Mouse (Mus musculus) kidney, adult 2 months (tissue): ENCODE data around the gene Trim2. TPM values are rescaled to one million over a fixed set of nuclear protein-coding genes. Genes with fewer than 3 reads are reported as not detected.

Experiments
- DNase-seq: peaks from one replicate; pipeline ENCODE4 v3.0.0; 2021
- H3K27ac ChIP-seq: fragments of 200-500 bp; 2 replicates; pipeline ENCODE4 v1.5.1; 2012; ENCODE audit warnings: low read depth, low read length, control low read depth, inconsistent platforms; ENCODE audit not compliant: insufficient read depth
- H3K27me3 ChIP-seq: fragments of 200-500 bp; replicated peaks from 2 replicates; pipeline ENCODE4 v1.6.1; 2012; ENCODE audit warnings: mild to moderate bottlenecking, moderate library complexity, low read length, inconsistent platforms; ENCODE audit not compliant: control insufficient read depth, insufficient read depth
- H3K36me3 ChIP-seq: fragments of 200-500 bp; 2 replicates; pipeline ENCODE4 v1.6.1; 2012; ENCODE audit warnings: mild to moderate bottlenecking, moderate library complexity, low read length, inconsistent platforms; ENCODE audit not compliant: control insufficient read depth, insufficient read depth
- H3K4me1 ChIP-seq: fragments of 200-500 bp; 2 replicates; pipeline ENCODE4 v1.6.1; 2011; ENCODE audit warnings: low read length; ENCODE audit not compliant: control insufficient read depth, insufficient read depth
- H3K4me3 ChIP-seq: fragments of 200-500 bp; 2 replicates; pipeline ENCODE4 v1.5.1; 2011; ENCODE audit warnings: mild to moderate bottlenecking, low read depth, low read length, control low read depth; ENCODE audit not compliant: insufficient read depth
- CTCF ChIP-seq: fragments of 200-500 bp; conservative IDR thresholded peaks from 2 replicates; pipeline ENCODE4 v1.5.1; 2011; ENCODE audit warnings: low read depth, mild to moderate bottlenecking, control low read depth, low read length, moderate library complexity, mixed read lengths; ENCODE audit not compliant: insufficient read depth, insufficient read length
- POLR2A ChIP-seq: fragments of 200-500 bp; IDR thresholded peaks from one replicate; pipeline ENCODE4 v1.6.1; 2011; ENCODE audit warnings: low read depth, low read length, control low read depth
- WGBS: fragments of 180-500 bp; shearing (Covaris S2); methylation state at CpG from one replicate; pipeline ENCODE4 v1.1.7; 2018; 5-methylcytosine and 5-hydroxymethylcytosine counted together
- polyA plus RNA-seq: library from polyadenylated mRNA; depleted of rRNA; stranded (reverse); fragments of >200 nt; gene quantifications from 2 replicates; pipeline ENCODE4 v1.2.3, GENCODE M21; 2012

Gene Trim2
- polyA plus RNA-seq, 1 experiment = 44.5 TPM

GRCm38 (mm10) chr3:84198229-84198628, 108.4 kb downstream of the Trim2 start:
- Histone ChIP-seq H3K27ac (no peak overlapping the region), H3K4me3 (no peak overlapping the region), H3K36me3 (no peaks in the 10 kb centered on the region), H3K27me3 (no peaks in the 10 kb centered on the region), H3K4me1 (no peaks in the 10 kb centered on the region; the same call in 1 of the 2 replicates)
- DNase-seq = no peak
- TF ChIP-seq POLR2A = no peak
- TF ChIP-seq CTCF = no peak
- 95% methylated on average over 3 of the region's 3 CpGs for WGBS

- no peak for DNase-seq
- no peak overlapping the region for H3K27ac ChIP-seq
- H3K4me1 ChIP-seq = no peaks in the 10 kb centered on the region
- TF ChIP-seq POLR2A (no peak), CTCF (no peak)
- H3K27me3 ChIP-seq = no peaks in the 10 kb centered on the region
- H3K4me3 ChIP-seq = no peak overlapping the region
- H3K36me3 ChIP-seq = no peaks in the 10 kb centered on the region
- 80% methylated on average over 4 of the region's 4 CpGs for WGBS
Measured at GRCm38 (mm10) chr3:84193881-84194280, 112.8 kb downstream of the Trim2 start.

GRCm38 (mm10) chr3:84191141-84191881, 115.4 kb downstream of the Trim2 start:
- Histone ChIP-seq H3K4me1 (no peaks in the 10 kb centered on the region), H3K27ac (no peak overlapping the region), H3K27me3 (no peaks in the 10 kb centered on the region), H3K4me3 (peak overlapping the region; percentile 39), H3K36me3 (no peaks in the 10 kb centered on the region)
- WGBS = 63% methylated on average over 21 of the region's 21 CpGs
- TF ChIP-seq POLR2A (no peak), CTCF (no peak)
- peak; percentile 23 for DNase-seq

DNA sequence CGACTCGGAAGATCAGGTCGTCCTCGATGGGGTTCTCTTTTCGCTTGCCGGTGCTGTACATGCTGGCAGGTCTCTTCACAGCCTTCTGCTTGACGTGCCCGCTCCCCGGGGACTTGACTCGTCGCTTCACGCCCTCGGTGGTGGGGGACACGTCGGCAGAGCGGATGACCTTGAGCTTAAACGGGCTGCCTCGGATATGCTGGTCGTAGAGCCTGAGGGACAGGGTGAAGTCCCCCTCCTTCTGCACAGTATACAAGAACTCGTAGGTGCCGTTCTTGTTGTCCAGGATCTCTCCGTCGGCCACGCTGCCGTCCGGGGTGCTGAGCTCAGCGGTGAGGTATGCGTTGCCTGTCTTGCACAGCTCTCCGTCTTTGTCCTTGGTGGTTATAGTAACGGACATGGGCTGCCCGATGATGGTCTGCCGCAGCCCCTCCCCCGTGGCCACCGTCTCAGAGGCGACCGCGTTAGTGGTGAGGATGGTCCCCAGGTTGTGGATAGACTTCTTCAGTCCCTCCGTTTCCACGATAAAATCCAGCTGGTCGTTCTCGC, 116.1 kb downstream of the Trim2 start:
- DNase-seq = peak; percentile 5
- no peaks in the 10 kb centered on the region for H3K36me3 ChIP-seq
- no peaks in the 10 kb centered on the region for H3K27me3 ChIP-seq
- no peak for TF ChIP-seq CTCF
- TF ChIP-seq POLR2A = no peak
- no peaks in the 10 kb centered on the region for H3K4me1 ChIP-seq
- peak overlapping the region; percentile 39 for H3K4me3 ChIP-seq
- 29% methylated on average over 41 of the region's 41 CpGs for WGBS
- H3K27ac ChIP-seq = no peak overlapping the region

DNA sequence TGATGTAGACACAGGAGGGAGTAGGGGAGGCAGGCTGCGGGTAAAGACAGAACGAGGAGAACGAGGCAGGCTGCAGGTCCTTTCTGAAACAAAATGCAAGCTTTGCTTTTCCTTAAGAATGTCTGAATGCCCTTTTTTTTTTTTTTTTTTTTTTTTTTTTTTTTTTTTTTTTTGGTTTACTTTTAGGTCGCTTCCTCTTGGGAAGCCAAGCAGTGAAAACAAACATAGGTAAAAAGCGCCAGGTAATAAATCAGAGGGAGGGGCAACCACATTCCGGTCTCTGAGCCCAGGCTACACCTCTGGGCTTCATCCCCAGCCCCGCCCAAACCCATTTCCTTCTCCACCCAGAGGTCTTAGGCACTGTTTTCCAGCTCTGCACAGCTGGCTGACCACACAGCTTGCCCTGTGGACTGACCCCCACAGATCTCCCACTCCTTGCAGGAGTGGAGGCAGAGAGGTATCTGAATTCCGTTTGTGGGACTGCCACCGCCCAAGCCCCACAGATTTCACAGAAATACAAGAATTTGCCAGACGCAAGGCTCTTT, 117.0 kb downstream of the Trim2 start:
- no peak for TF ChIP-seq CTCF
- no peak for TF ChIP-seq POLR2A
- Histone ChIP-seq H3K4me3 (peak overlapping the region; percentile 26; the same call in 1 of the 2 replicates), H3K27ac (no peak overlapping the region), H3K36me3 (no peaks in the 10 kb centered on the region), H3K4me1 (no peaks in the 10 kb centered on the region), H3K27me3 (no peaks in the 10 kb centered on the region)
- 27% methylated on average over 10 of the region's 10 CpGs for WGBS
- DNase-seq = peak; percentile 46

DNA sequence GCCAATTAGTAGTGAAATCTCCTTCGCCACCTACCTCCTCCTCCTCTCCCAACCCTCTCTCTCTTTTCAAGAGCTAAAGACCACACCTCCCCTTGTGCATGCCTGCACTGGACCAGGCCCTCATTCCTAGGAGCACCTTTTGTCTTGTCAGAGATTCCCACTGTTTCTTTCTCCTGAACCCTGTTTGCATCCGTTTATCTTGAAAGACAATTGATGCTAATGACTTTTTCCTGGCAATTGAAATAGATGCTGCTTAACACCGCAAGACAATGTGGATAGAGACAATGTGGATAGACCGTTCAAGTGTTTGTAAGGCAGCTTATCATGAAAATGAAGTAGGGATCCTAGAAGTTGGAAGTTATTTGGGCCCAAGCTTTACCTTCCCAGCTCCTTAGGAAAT, 125.0 kb downstream of the Trim2 start:
- no peaks in the 10 kb centered on the region for H3K27me3 ChIP-seq
- WGBS = 86% methylated on average over 4 of the region's 4 CpGs
- no peak overlapping the region for H3K27ac ChIP-seq
- TF ChIP-seq CTCF = no peak
- no peak for TF ChIP-seq POLR2A
- no peaks in the 10 kb centered on the region for H3K4me1 ChIP-seq
- H3K36me3 ChIP-seq = no peaks in the 10 kb centered on the region
- no peak for DNase-seq
- H3K4me3 ChIP-seq = no peak overlapping the region

- WGBS = 51% methylated on average over 8 of the region's 8 CpGs
- H3K27me3 ChIP-seq = no peaks in the 10 kb centered on the region
- no peak for TF ChIP-seq CTCF
- TF ChIP-seq POLR2A = no peak
- H3K36me3 ChIP-seq = no peaks in the 10 kb centered on the region
- H3K27ac ChIP-seq = no peak overlapping the region
- H3K4me3 ChIP-seq = no peak overlapping the region
- H3K4me1 ChIP-seq = no peaks in the 10 kb centered on the region
- DNase-seq = peak; percentile 10
Measured at GRCm38 (mm10) chr3:84181102-84181501, 125.6 kb downstream of the Trim2 start.
